Mouse (Mus musculus): ENCODE measurements around the gene Bloc1s1. TPM values are rescaled to one million over a fixed set of nuclear protein-coding genes. Genes with fewer than 3 reads are reported as not detected.

The Bloc1s1 gene
- polyA plus RNA-seq, 1 experiment from 2014 or later, result 83.0 TPM

GRCm38 (mm10) chr10:128913219-128913618 is 10.6 kb downstream of the Bloc1s1 start:
- Histone ChIP-seq H3K9ac (no peak overlapping the region), H3K27ac (no peak overlapping the region), H3K27me3 (replicated peaks) (peaks cover 43% of the 10 kb centered on the region), H3K36me3 (peaks cover 36% of the 10 kb centered on the region), H3K4me1 (peaks cover 31% of the 10 kb centered on the region), H3K4me2 (no peak overlapping the region), H3K9me3 (replicated peaks) (no peaks in the 10 kb centered on the region), H3K4me3 (no peak overlapping the region)
- no peak for ATAC-seq
- WGBS (ENCODE audit: insufficient replicate concordance), result 16% methylated on average over 5 of the region's 5 CpGs

- Histone ChIP-seq H3K27ac (no peak overlapping the region), H3K4me2 (no peak overlapping the region), H3K9me3 (replicated peaks) (no peaks in the 10 kb centered on the region), H3K36me3 (peaks cover 32% of the 10 kb centered on the region), H3K4me3 (no peak overlapping the region), H3K27me3 (replicated peaks) (peaks cover 47% of the 10 kb centered on the region), H3K9ac (no peak overlapping the region), H3K4me1 (peaks cover 26% of the 10 kb centered on the region)
- WGBS (ENCODE audit: insufficient replicate concordance), result 67% methylated on average over 4 of the region's 4 CpGs
- ATAC-seq, result no peak
Observed at GRCm38 (mm10) chr10:128912791-128913190, 11.0 kb downstream of the Bloc1s1 start.

- Histone ChIP-seq H3K9me3 (replicated peaks) (no peaks in the 10 kb centered on the region), H3K4me2 (no peak overlapping the region), H3K4me3 (no peak overlapping the region), H3K27ac (no peak overlapping the region), H3K9ac (no peak overlapping the region), H3K36me3 (peaks cover 30% of the 10 kb centered on the region), H3K4me1 (peaks cover 25% of the 10 kb centered on the region), H3K27me3 (replicated peaks) (peaks cover 48% of the 10 kb centered on the region)
- no peak for ATAC-seq
- 63% methylated on average over 3 of the region's 4 CpGs for WGBS (ENCODE audit: insufficient replicate concordance)
Observed at GRCm38 (mm10) chr10:128912268-128912667, 11.6 kb downstream of the Bloc1s1 start.

- H3K36me3 ChIP-seq, result peaks cover 25% of the 10 kb centered on the region
- peaks cover 25% of the 10 kb centered on the region for H3K4me1 ChIP-seq
- H3K4me3 ChIP-seq, result no peak overlapping the region
- peaks cover 48% of the 10 kb centered on the region for H3K27me3 ChIP-seq (replicated peaks)
- H3K9me3 ChIP-seq (replicated peaks), result no peaks in the 10 kb centered on the region
- no peak overlapping the region for H3K9ac ChIP-seq
- no peak overlapping the region; the same call in 1 of the 2 replicates for H3K4me2 ChIP-seq
- ATAC-seq, result no peak
- WGBS (ENCODE audit: insufficient replicate concordance), result 56% methylated on average over 6 of the region's 6 CpGs
- H3K27ac ChIP-seq, result no peak overlapping the region
Observed at GRCm38 (mm10) chr10:128911430-128911829, 12.4 kb downstream of the Bloc1s1 start.

GRCm38 (mm10) chr10:128910066-128910841 is 13.6 kb downstream of the Bloc1s1 start:
- 2% methylated on average over 65 of the region's 66 CpGs for WGBS (ENCODE audit: insufficient replicate concordance)
- Histone ChIP-seq H3K4me2 (peak overlapping the region; percentile 83), H3K9me3 (replicated peaks) (no peaks in the 10 kb centered on the region), H3K36me3 (peaks cover 20% of the 10 kb centered on the region), H3K4me3 (peak overlapping the region; percentile 67), H3K27ac (0 out of 2 replicates have a peak overlapping the region, but pooled peaks have one; percentile 8), H3K27me3 (replicated peaks) (peaks cover 48% of the 10 kb centered on the region), H3K9ac (peak overlapping the region; percentile 64), H3K4me1 (peaks cover 25% of the 10 kb centered on the region)
- ATAC-seq, result peak; percentile 27; the same call in 1 of the 2 replicates

- H3K9ac ChIP-seq, result peak overlapping the region; percentile 64
- peak overlapping the region; percentile 67 for H3K4me3 ChIP-seq
- peaks cover 48% of the 10 kb centered on the region for H3K27me3 ChIP-seq (replicated peaks)
- H3K4me1 ChIP-seq, result peaks cover 25% of the 10 kb centered on the region
- 0 out of 2 replicates have a peak overlapping the region, but pooled peaks have one; percentile 8 for H3K27ac ChIP-seq
- WGBS (ENCODE audit: insufficient replicate concordance), result 1% methylated on average over 32 of the region's 41 CpGs
- peak; percentile 51 for ATAC-seq
- no peaks in the 10 kb centered on the region for H3K9me3 ChIP-seq (replicated peaks)
- H3K36me3 ChIP-seq, result peaks cover 17% of the 10 kb centered on the region
- H3K4me2 ChIP-seq, result peak overlapping the region; percentile 83
Observed at GRCm38 (mm10) chr10:128909567-128910028, 14.2 kb downstream of the Bloc1s1 start.

- peak overlapping the region; percentile 64 for H3K9ac ChIP-seq
- ATAC-seq, result no peak; the same call in 1 of the 2 replicates
Observed at GRCm38 (mm10) chr10:128908778-128909448, 14.9 kb downstream of the Bloc1s1 start.

GRCm38 (mm10) chr10:128904812-128905211 is 19.0 kb downstream of the Bloc1s1 start:
- Histone ChIP-seq H3K36me3 (no peaks in the 10 kb centered on the region), H3K27ac (no peak overlapping the region), H3K9me3 (replicated peaks) (no peaks in the 10 kb centered on the region), H3K4me2 (no peak overlapping the region), H3K9ac (no peak overlapping the region), H3K4me1 (peaks cover 19% of the 10 kb centered on the region), H3K27me3 (replicated peaks) (peaks cover 21% of the 10 kb centered on the region), H3K4me3 (no peak overlapping the region)
- no peak for ATAC-seq
- 56% methylated on average over 5 of the region's 5 CpGs for WGBS (ENCODE audit: insufficient replicate concordance)

More at GRCm38 (mm10) chr10:128908778-128909448, 14.9 kb downstream of the Bloc1s1 start:
- Histone ChIP-seq H3K36me3 (peaks cover 10% of the 10 kb centered on the region), H3K27ac (no peak overlapping the region), H3K4me2 (peak overlapping the region; percentile 83), H3K4me1 (peaks cover 25% of the 10 kb centered on the region), H3K4me3 (peak overlapping the region; percentile 67), H3K27me3 (replicated peaks) (peaks cover 48% of the 10 kb centered on the region), H3K9me3 (replicated peaks) (no peaks in the 10 kb centered on the region)
- WGBS (ENCODE audit: insufficient replicate concordance), result 63% methylated on average over 13 of the region's 13 CpGs

- no peaks in the 10 kb centered on the region for H3K36me3 ChIP-seq
- H3K27ac ChIP-seq, result no peak overlapping the region
- H3K9ac ChIP-seq, result no peak overlapping the region
- 54% methylated on average over 3 of the region's 3 CpGs for WGBS (ENCODE audit: insufficient replicate concordance)
- H3K4me3 ChIP-seq, result no peak overlapping the region
- no peaks in the 10 kb centered on the region for H3K9me3 ChIP-seq (replicated peaks)
- peaks cover 12% of the 10 kb centered on the region; the same call in 1 of the 2 replicates for H3K4me1 ChIP-seq
- H3K27me3 ChIP-seq (replicated peaks), result peaks cover 6% of the 10 kb centered on the region
- ATAC-seq, result no peak
- no peak overlapping the region for H3K4me2 ChIP-seq
Observed at GRCm38 (mm10) chr10:128902409-128902988, 21.3 kb downstream of the Bloc1s1 start.

GRCm38 (mm10) chr10:128901409-128901808 is 22.4 kb downstream of the Bloc1s1 start:
- H3K4me2 ChIP-seq, result no peak overlapping the region
- WGBS (ENCODE audit: insufficient replicate concordance), result 46% methylated on average over 1 of the region's 1 CpGs
- ATAC-seq, result peak; percentile 33; the same call in 1 of the 2 replicates

GRCm38 (mm10) chr10:128900698-128901097 is 23.1 kb downstream of the Bloc1s1 start, which contains the start of gene Cd63:
Gene Cd63 (plus strand): TSS chr10:128900989.
- Histone ChIP-seq H3K4me1 (peaks cover 16% of the 10 kb centered on the region; the same call in 1 of the 2 replicates), H3K4me2 (no peak within 1 kb of the TSS), H3K4me3 (no peak within 1 kb of the TSS), H3K9ac (no peak within 1 kb of the TSS), H3K27me3 (replicated peaks) (peaks cover 24% of the 10 kb centered on the region), H3K36me3 (no peaks in the 10 kb centered on the region), H3K9me3 (replicated peaks) (no peaks in the 10 kb centered on the region), H3K27ac (no peak within 1 kb of the TSS)
- ATAC-seq, result no peak
- 72% methylated on average over 3 of the region's 3 CpGs for WGBS (ENCODE audit: insufficient replicate concordance)

More at GRCm38 (mm10) chr10:128901409-128901808, 22.4 kb downstream of the Bloc1s1 start:
- no peak overlapping the region for H3K27ac ChIP-seq
- H3K4me3 ChIP-seq, result no peak overlapping the region
- peaks cover 12% of the 10 kb centered on the region; the same call in 1 of the 2 replicates for H3K4me1 ChIP-seq
- H3K27me3 ChIP-seq (replicated peaks), result peaks cover 16% of the 10 kb centered on the region
- no peak overlapping the region for H3K9ac ChIP-seq
- H3K36me3 ChIP-seq, result no peaks in the 10 kb centered on the region
- no peaks in the 10 kb centered on the region for H3K9me3 ChIP-seq (replicated peaks)
